8 mouse cellular contexts compared by ENCODE assay signal in genomic region chr4:59437990-59438854, GRCm38 (mm10). TPM values are rescaled to one million over a fixed set of nuclear protein-coding genes. Genes with fewer than 3 reads are reported as not detected.
DNase-seq lines count a peak whose midpoint lies in the region; ATAC-seq lines count a peak whose summit lies in the region.

Gene Susd1 (minus strand): TSS chr4:59438633.

- peak within 1 kb of the TSS; percentile 87 for H3K27ac ChIP-seq in embryonic facial prominence, embryonic 10.5 days (replicated peaks)
- H3K27ac ChIP-seq in limb, embryonic 12.5 days, result no peak within 1 kb of the TSS
- H3K27ac ChIP-seq in midbrain, embryonic 12.5 days (replicated peaks), result no peak within 1 kb of the TSS

- H3K9ac ChIP-seq in limb, embryonic 12.5 days (replicated peaks), result peak within 1 kb of the TSS; percentile 78
- H3K9ac ChIP-seq in midbrain, embryonic 12.5 days (replicated peaks), result peak within 1 kb of the TSS; percentile 64

- no peaks in the 10 kb centered on the region; the same call in 1 of the 2 replicates for H3K9me3 ChIP-seq in embryonic facial prominence, embryonic 10.5 days
- H3K9me3 ChIP-seq in limb, embryonic 12.5 days, result no peaks in the 10 kb centered on the region
- no peaks in the 10 kb centered on the region for H3K9me3 ChIP-seq in midbrain, embryonic 12.5 days

- peak; percentile 72 to 86 for DNase-seq in adrenal gland, adult (ENCODE audit: inconsistent age in 2 of 2, low spot score in 1 of 2)
- DNase-seq in embryonic facial prominence, embryonic 10.5 days (ENCODE audit: low spot score), result peak; percentile 74
- peak; percentile 56 to 59 for DNase-seq in heart, adult 18-20 months
- DNase-seq in kidney, adult 11 months, result peak; percentile 73
- peak; percentile 69 for DNase-seq in spleen, adult 12 weeks (ENCODE audit: low spot score)

- H3K27me3 ChIP-seq in embryonic facial prominence, embryonic 10.5 days (replicated peaks; ENCODE audit: low read depth, poor library complexity, severe bottlenecking), result peaks cover 47% of the 10 kb centered on the region
- H3K27me3 ChIP-seq in limb, embryonic 12.5 days, result peaks cover 38% of the 10 kb centered on the region
- peaks cover 47% of the 10 kb centered on the region for H3K27me3 ChIP-seq in midbrain, embryonic 12.5 days

- H3K4me2 ChIP-seq in limb, embryonic 12.5 days, result peak within 1 kb of the TSS; percentile 100
- H3K4me2 ChIP-seq in midbrain, embryonic 12.5 days (replicated peaks), result peak within 1 kb of the TSS; percentile 100

- H3K4me1 ChIP-seq in embryonic facial prominence, embryonic 10.5 days, result peaks cover 17% of the 10 kb centered on the region
- H3K4me1 ChIP-seq in limb, embryonic 12.5 days (replicated peaks), result peaks cover 6% of the 10 kb centered on the region; the same call in 1 of the 2 replicates
- peaks cover 11% of the 10 kb centered on the region for H3K4me1 ChIP-seq in midbrain, embryonic 12.5 days

- under 1% methylated on average over 75 of the region's 75 CpGs for whole genome bisulfite sequencing in embryonic facial prominence, embryonic 10.5 days
- WGBS in limb, embryonic 12.5 days, result under 1% methylated on average over 74 of the region's 75 CpGs
- under 1% methylated on average over 74 of the region's 75 CpGs for WGBS in midbrain, embryonic 12.5 days

- no peaks in the 10 kb centered on the region for H3K36me3 ChIP-seq in embryonic facial prominence, embryonic 10.5 days (replicated peaks)
- no peaks in the 10 kb centered on the region for H3K36me3 ChIP-seq in limb, embryonic 12.5 days
- no peaks in the 10 kb centered on the region for H3K36me3 ChIP-seq in midbrain, embryonic 12.5 days

- peak; percentile 68 for ATAC-seq in limb, embryonic 12.5 days (ENCODE audit: insufficient number of reproducible peaks, insufficient read depth, low FRiP score, low TSS enrichment, low read depth)
- ATAC-seq in midbrain, embryonic 12.5 days (ENCODE audit: low FRiP score, low read depth), result peak; percentile 80
- ATAC-seq in activated CD4-positive, CD25-positive, alpha-beta regulatory T cell, adult 4 months, result no peak

- H3K4me3 ChIP-seq in embryonic facial prominence, embryonic 10.5 days, result peak within 1 kb of the TSS; percentile 81
- H3K4me3 ChIP-seq in limb, embryonic 12.5 days (replicated peaks), result peak within 1 kb of the TSS; percentile 70
- peak within 1 kb of the TSS; percentile 64 for H3K4me3 ChIP-seq in midbrain, embryonic 12.5 days

RNA-seq across cellular contexts. Expression of gene Susd1, which starts in this region (rescaled TPM):
- 1.6 and 2.2 TPM in 2 replicates for polyA plus RNA-seq in embryonic facial prominence, embryonic 10.5 days (2016; fragmentation: Nextera tagmentation; extraction: Ambion mirVana)
- total RNA-seq in heart, adult 18-20 months (2021), result 1 to 10 TPM in 1 of 2 experiments, under 1 TPM in 1; 0.95 to 1.4 TPM
- polyA plus RNA-seq in limb, embryonic 12.5 days (2016; fragmentation: Nextera tagmentation; extraction: Ambion mirVana), result 1.2 and 1.8 TPM in 2 replicates
- polyA plus RNA-seq in midbrain, embryonic 12.5 days (2016; fragmentation: Nextera tagmentation; extraction: Ambion mirVana), result 1.1 and 1.5 TPM in 2 replicates
- polyA plus RNA-seq in activated CD4-positive, CD25-positive, alpha-beta regulatory T cell, adult 4 months (2017; shearing (Covaris generic)), result 1 to 10 TPM; 1.0 to 3.0 TPM
